Mouse (Mus musculus) liver, embryonic 15.5 days (tissue): ENCODE data around the gene Ninj2. TPM values are rescaled to one million over a fixed set of nuclear protein-coding genes. Genes with fewer than 3 reads are reported as not detected.
A peak's percentile ranks its signal among the peaks of the same experiment; 100 is the strongest.

Experiments used
- ATAC-seq: fragments of 200-750 bp; cut with Nextera tagmentation; 2 replicates; pipeline ENCODE4 v1.8.0; 2017; ENCODE audit warnings: moderate number of reproducible peaks, mild to moderate bottlenecking, moderate library complexity; ENCODE audit not compliant: insufficient read depth
- H3K27ac ChIP-seq: fragments of 300-500 bp; sonication (generic); replicated peaks from 2 replicates; pipeline ENCODE4 v1.5.1; 2015; ENCODE audit warnings: mild to moderate bottlenecking, inconsistent platforms
- H3K27me3 ChIP-seq: fragments of 300-500 bp; sonication (generic); 2 replicates; pipeline ENCODE4 v1.6.1; 2015; ENCODE audit warnings: mild to moderate bottlenecking, inconsistent platforms
- H3K36me3 ChIP-seq: fragments of 300-500 bp; sonication (generic); replicated peaks from 2 replicates; pipeline ENCODE4 v1.6.1; 2015; ENCODE audit warnings: moderate library complexity, mild to moderate bottlenecking, inconsistent platforms
- H3K4me1 ChIP-seq: fragments of 300-500 bp; sonication (generic); replicated peaks from 2 replicates; pipeline ENCODE4 v1.6.1; 2015; ENCODE audit warnings: inconsistent platforms
- H3K4me2 ChIP-seq: fragments of 300-500 bp; sonication (generic); 2 replicates; pipeline ENCODE4 v1.6.1; 2015; ENCODE audit warnings: moderate library complexity, mild to moderate bottlenecking, inconsistent platforms
- H3K4me3 ChIP-seq: fragments of 300-500 bp; sonication (generic); replicated peaks from 2 replicates; pipeline ENCODE4 v1.5.1; 2015; ENCODE audit warnings: mild to moderate bottlenecking, inconsistent platforms
- H3K9ac ChIP-seq: fragments of 300-500 bp; sonication (generic); 2 replicates; pipeline ENCODE4 v1.6.1; 2015; ENCODE audit warnings: moderate library complexity, mild to moderate bottlenecking, inconsistent platforms
- H3K9me3 ChIP-seq: fragments of 300-500 bp; sonication (generic); replicated peaks from 2 replicates; pipeline ENCODE4 v1.6.1; 2016; ENCODE audit warnings: inconsistent platforms
- WGBS: fragments of 180-500 bp; shearing (Covaris S2); methylation state at CpG from one replicate; pipeline ENCODE4 v1.1.7; 2015; ENCODE audit warnings: mixed read lengths; ENCODE audit not compliant: insufficient replicate concordance; 5-methylcytosine and 5-hydroxymethylcytosine counted together
- polyA plus RNA-seq: library from polyadenylated mRNA; unstranded; fragments of >200 nt; fragmentation: Nextera tagmentation; extraction: Ambion mirVana; gene quantifications from 2 replicates; pipeline ENCODE4 v1.2.1, GENCODE M21; 2015

Ninj2 gene
- polyA plus RNA-seq, 1 experiment from 2014 or later: 0.10 TPM

DNA sequence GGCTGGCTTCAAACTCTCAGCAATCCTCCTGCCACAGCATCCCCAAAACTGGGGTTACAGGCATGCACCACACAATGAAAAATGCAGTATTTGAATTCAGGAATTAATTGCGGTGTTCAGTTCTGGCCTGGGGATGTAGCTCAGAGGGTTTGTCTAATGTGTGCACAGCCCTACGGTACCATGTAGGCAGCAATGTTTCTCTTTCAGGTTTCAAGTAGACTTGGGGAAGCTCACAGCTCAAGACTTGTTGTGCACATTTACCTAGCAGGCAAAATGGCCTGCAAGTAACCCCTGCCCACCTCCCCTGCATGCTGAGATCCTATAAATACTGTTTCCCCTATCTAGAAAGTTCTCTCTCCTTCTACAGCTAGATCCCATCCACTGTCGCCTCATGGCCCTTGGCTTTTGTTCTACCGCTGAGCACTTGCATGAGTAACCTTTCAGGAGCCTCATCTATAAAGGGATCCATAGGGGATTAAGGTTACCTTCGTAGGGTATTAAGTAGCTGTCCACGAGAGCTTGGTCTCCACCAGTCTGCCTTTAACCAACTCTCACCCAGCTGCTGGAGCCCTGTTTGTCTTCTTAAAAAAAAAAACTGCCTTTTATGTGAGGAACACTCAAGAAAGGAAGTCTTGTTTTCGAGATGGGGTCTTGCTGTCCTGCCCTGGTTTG lies 17.7 kb downstream of the Ninj2 start:
- ATAC-seq: no peak
- H3K4me1 ChIP-seq: peaks cover 10% of the 10 kb centered on the region
- no peaks in the 10 kb centered on the region for H3K27me3 ChIP-seq
- H3K36me3 ChIP-seq: no peaks in the 10 kb centered on the region
- 66% methylated on average over 7 of the region's 7 CpGs for WGBS
- no peak overlapping the region for H3K9ac ChIP-seq
- no peak overlapping the region for H3K4me3 ChIP-seq
- no peak overlapping the region for H3K27ac ChIP-seq
- no peaks in the 10 kb centered on the region for H3K9me3 ChIP-seq
- H3K4me2 ChIP-seq: no peak overlapping the region

DNA sequence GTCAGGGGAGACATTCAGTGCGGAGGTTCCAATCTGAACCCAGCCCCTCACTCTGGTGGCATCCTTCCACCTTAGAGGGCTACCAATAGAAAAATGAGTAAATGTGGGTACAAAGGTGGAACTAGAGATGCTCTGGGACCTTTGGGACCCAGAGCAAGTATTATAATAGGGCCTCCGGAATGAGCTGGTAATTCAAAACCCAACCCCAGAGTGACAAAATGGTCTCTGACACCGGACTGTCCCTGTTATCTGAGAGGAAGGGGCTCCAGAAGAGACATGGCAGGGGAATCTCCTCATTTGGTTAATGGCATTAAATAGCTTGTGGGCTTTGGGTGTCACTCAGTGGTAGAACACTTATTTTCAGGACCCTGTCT lies 18.2 kb downstream of the Ninj2 start:
- H3K27ac ChIP-seq: no peak overlapping the region
- no peak overlapping the region for H3K4me2 ChIP-seq
- WGBS: 57% methylated on average over 3 of the region's 3 CpGs
- no peak for ATAC-seq
- H3K9ac ChIP-seq: no peak overlapping the region
- H3K4me1 ChIP-seq: peaks cover 10% of the 10 kb centered on the region
- H3K36me3 ChIP-seq: no peaks in the 10 kb centered on the region
- no peaks in the 10 kb centered on the region for H3K9me3 ChIP-seq
- no peak overlapping the region for H3K4me3 ChIP-seq
- no peaks in the 10 kb centered on the region for H3K27me3 ChIP-seq

DNA sequence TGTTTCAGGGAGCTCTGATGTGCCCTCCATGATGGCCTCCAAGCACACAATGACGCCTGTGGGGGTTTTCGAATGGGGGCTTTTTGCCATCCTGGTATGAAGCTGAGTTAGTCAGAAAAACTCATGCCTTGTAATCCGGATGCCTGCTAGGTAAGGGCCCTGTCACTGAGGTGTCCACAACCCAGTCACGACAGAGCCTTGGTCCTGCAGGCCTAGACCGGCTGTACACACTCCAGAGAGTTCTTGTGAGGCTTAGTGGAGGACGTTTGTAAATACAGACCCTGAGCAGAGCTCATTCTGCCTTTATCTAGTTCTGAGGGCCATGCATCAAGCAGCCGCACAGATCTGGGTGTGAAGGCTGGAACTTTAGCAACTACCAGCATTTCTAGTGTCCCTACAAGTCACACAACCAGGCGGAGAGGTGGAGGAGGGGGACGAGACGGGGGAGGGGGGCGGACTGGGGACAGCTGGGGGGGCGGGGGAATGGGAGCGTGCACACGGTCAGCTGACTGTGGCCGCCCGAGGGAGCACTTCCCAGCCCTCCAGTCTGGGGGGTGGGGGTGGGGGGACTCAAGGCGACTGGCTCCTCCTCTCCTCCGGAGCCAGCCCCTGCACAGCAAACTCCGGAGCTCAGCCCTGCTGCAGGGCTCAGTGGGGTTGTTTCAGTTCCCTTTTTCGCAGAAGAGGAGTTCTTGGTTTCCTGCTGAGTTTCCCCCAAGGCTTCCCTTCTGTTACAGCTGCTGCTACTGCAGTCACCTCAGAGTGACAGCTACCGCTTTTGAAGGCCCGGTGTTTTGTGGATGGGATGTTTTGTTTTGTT lies 19.0 kb downstream of the Ninj2 start:
- WGBS: 6% methylated on average over 22 of the region's 22 CpGs
- Histone ChIP-seq H3K27ac (peak overlapping the region; percentile 51; the same call in 1 of the 2 replicates), H3K4me1 (peaks cover 10% of the 10 kb centered on the region), H3K9me3 (no peaks in the 10 kb centered on the region), H3K4me3 (peak overlapping the region; percentile 36), H3K36me3 (no peaks in the 10 kb centered on the region), H3K9ac (peak overlapping the region; percentile 30; the same call in 1 of the 2 replicates), H3K27me3 (no peaks in the 10 kb centered on the region), H3K4me2 (peak overlapping the region; percentile 64)
- ATAC-seq: peak; percentile 84

DNA sequence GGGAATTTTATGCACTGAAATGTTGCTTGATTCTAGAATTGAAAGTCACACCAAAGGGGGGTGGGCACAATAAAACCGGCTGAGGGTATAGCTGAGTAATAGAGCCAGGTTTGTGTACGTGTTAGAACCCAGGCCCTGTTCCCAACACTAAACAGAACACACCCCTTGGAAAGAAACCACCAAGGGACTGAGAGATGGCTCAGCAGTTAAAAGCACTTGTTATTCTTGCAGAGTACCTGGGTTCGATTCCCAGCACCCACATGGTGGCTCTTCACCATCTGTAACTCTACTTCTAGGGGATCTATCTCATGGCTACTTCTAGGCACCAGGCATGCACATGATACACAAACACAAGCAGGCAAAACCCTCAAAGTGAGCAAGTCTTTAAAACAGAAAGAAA lies 20.7 kb downstream of the Ninj2 start:
- Histone ChIP-seq H3K4me1 (peaks cover 10% of the 10 kb centered on the region), H3K9me3 (no peaks in the 10 kb centered on the region), H3K27me3 (no peaks in the 10 kb centered on the region), H3K4me3 (no peak overlapping the region), H3K27ac (no peak overlapping the region), H3K4me2 (no peak overlapping the region), H3K36me3 (no peaks in the 10 kb centered on the region), H3K9ac (no peak overlapping the region)
- 67% methylated on average over 3 of the region's 3 CpGs for WGBS
- no peak for ATAC-seq

DNA sequence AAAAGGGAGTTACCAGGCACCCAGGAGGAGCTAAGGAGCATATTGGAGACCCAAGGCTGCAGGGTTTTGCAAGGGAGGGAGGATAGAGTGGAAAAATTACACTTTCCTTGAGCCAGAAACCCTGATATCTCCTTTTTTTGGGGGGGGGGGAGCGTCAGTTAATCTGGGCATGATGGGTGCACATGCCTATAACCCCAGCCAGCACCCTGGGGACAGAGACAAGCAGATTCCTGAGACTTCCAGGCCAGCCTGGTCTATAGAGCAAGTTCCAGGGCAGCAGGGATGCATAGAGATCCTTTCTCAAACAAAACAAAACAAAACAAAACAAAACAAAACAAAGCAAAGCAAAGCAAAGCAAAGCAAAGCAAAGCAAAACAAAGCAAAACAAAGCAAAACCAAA lies 21.1 kb downstream of the Ninj2 start:
- peaks cover 10% of the 10 kb centered on the region for H3K4me1 ChIP-seq
- no peak overlapping the region for H3K4me3 ChIP-seq
- H3K9me3 ChIP-seq: no peaks in the 10 kb centered on the region
- WGBS: 53% methylated on average over 1 of the region's 1 CpGs
- no peaks in the 10 kb centered on the region for H3K27me3 ChIP-seq
- H3K9ac ChIP-seq: no peak overlapping the region
- no peaks in the 10 kb centered on the region for H3K36me3 ChIP-seq
- H3K27ac ChIP-seq: no peak overlapping the region
- ATAC-seq: no peak
- no peak overlapping the region for H3K4me2 ChIP-seq

DNA sequence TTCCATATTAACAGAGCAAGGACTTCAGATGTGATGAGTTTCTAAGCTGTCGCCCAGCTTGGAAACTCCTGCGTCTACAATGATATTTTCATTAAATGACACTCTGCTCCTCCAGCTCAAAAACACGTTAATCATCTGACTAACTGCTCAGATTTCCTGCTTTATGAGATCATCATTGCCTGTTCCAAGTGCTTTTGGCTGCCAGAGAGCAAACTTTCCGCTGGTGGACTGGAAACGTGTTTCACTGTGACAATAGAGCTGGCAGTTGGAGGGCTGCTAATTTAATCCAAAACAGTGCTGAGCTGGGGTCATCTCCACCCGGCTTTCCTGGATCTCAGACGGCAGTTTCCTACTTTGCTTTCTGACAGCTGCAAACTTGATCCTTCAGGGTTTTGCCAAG lies 21.5 kb downstream of the Ninj2 start:
- no peaks in the 10 kb centered on the region for H3K27me3 ChIP-seq
- no peak overlapping the region for H3K4me3 ChIP-seq
- no peak overlapping the region for H3K4me2 ChIP-seq
- no peaks in the 10 kb centered on the region for H3K36me3 ChIP-seq
- no peak overlapping the region for H3K27ac ChIP-seq
- peaks cover 10% of the 10 kb centered on the region for H3K4me1 ChIP-seq
- H3K9me3 ChIP-seq: no peaks in the 10 kb centered on the region
- 44% methylated on average over 7 of the region's 7 CpGs for WGBS
- H3K9ac ChIP-seq: no peak overlapping the region
- no peak for ATAC-seq

DNA sequence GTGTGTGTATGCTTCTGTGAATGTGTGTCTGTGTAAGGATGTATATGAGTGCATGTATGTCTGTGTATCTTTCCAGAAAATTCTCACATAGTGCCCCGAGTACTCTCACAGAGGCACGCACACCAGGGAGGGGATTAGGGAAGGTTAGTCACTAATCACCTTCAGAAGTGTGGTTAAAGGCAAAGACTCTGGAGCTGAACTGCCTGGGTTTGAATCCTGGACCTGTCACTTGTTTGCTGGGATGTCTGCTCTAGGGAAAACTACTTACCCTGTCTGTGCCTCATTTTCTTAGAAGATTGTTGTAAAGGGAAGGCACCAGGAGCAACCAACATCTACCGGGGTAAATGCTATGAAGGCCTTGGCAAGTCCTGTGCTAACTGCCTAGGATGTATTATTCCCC lies 22.3 kb downstream of the Ninj2 start:
- Histone ChIP-seq H3K36me3 (no peaks in the 10 kb centered on the region), H3K4me2 (no peak overlapping the region), H3K4me3 (no peak overlapping the region), H3K27ac (no peak overlapping the region), H3K27me3 (no peaks in the 10 kb centered on the region; the same call in 1 of the 2 replicates), H3K4me1 (peaks cover 10% of the 10 kb centered on the region), H3K9me3 (no peaks in the 10 kb centered on the region), H3K9ac (no peak overlapping the region)
- no peak for ATAC-seq
- 68% methylated on average over 3 of the region's 3 CpGs for WGBS

DNA sequence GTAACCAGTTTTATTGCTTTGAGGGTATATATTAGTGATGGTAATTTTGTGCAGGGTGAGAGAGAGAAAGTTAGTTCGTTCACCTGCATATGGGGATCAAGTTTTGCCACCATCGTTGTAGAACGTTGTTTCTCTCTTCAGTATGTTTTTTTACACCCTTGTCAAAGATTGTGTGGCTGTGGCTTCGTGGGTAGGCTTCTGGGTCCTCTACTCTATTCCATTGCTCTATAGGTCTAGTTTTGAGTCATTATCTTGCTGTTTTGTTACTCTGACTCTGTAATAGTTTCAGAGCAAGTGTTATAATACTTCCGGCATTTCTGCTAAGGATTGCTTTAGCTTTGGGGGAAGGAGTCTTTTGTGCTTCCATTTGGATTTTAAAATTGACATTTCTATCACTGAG lies 26.7 kb downstream of the Ninj2 start:
- Histone ChIP-seq H3K36me3 (no peaks in the 10 kb centered on the region), H3K27ac (no peak overlapping the region), H3K9me3 (no peaks in the 10 kb centered on the region), H3K4me3 (no peak overlapping the region), H3K27me3 (no peaks in the 10 kb centered on the region; the same call in 1 of the 2 replicates), H3K9ac (no peak overlapping the region), H3K4me1 (no peaks in the 10 kb centered on the region), H3K4me2 (no peak overlapping the region)
- no peak for ATAC-seq
- 58% methylated on average over 5 of the region's 5 CpGs for WGBS

DNA sequence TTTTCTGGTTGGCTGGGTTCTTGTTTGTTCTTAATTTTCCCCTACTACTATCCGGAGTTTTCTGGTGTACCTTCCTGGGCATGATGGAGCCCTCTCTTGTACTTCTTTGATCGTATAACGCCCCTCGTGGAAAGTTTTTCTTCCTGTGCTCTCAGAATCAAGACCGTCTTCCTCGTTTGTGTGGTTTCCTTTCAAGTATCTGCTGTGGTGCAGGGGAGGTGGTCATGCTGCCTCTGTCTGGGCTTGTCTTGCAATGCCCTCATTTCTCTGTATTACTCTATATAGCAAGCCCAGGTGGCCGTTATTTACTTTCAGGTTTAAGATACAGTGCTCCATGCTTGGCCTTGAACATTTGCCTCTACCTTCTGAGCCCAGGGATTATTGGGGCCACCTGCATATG lies 31.5 kb downstream of the Ninj2 start:
- H3K4me2 ChIP-seq: no peak overlapping the region
- H3K27me3 ChIP-seq: no peaks in the 10 kb centered on the region; the same call in 1 of the 2 replicates
- no peaks in the 10 kb centered on the region for H3K9me3 ChIP-seq
- no peak overlapping the region for H3K9ac ChIP-seq
- no peak overlapping the region for H3K4me3 ChIP-seq
- no peak overlapping the region for H3K27ac ChIP-seq
- ATAC-seq: no peak
- WGBS: 27% methylated on average over 7 of the region's 7 CpGs
- no peaks in the 10 kb centered on the region for H3K4me1 ChIP-seq
- no peaks in the 10 kb centered on the region for H3K36me3 ChIP-seq

DNA sequence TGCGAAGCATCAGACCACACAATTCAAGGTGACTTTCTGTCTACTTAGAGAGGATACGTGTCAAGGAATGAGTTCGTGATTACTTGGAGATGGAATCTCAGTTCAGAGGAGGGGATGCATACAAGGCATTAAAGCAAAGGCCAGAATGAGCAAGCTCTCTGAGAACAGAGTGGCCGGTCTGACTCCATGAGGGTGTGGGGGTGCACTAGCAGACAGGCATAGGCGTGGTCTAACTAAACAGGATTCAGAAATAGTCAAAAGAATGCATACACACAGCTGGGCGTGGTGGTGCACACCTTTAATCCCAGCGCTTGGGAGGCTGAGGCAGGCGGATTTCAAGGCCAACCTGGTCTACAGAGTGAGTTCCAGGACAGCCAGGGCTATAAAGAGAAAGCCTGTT lies 33.3 kb downstream of the Ninj2 start:
- Histone ChIP-seq H3K4me3 (no peak overlapping the region), H3K4me2 (no peak overlapping the region), H3K9me3 (no peaks in the 10 kb centered on the region), H3K36me3 (no peaks in the 10 kb centered on the region), H3K4me1 (no peaks in the 10 kb centered on the region), H3K9ac (no peak overlapping the region), H3K27ac (no peak overlapping the region), H3K27me3 (no peaks in the 10 kb centered on the region)
- 75% methylated on average over 8 of the region's 8 CpGs for WGBS
- ATAC-seq: no peak

DNA sequence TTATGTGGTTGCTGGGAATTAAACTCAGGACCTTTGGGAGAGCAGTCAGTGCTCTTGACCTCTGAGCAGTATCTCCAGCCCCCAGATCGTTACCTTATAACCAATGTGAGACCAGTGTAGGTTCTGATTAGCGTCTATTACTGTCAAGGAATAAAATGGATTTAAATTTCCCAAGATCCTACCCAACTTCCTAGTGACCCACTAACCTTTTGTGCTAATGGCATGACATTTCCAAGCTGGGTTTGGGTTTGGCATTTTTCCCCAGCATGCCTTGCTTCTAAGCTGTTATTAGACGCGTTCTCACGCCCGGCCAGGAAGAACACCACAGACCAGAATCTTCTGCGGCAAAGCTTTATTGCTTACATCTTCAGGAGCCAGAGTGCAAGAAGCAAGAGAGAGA lies 34.2 kb downstream of the Ninj2 start:
- Histone ChIP-seq H3K4me2 (no peak overlapping the region), H3K4me3 (no peak overlapping the region), H3K9me3 (no peaks in the 10 kb centered on the region), H3K27me3 (no peaks in the 10 kb centered on the region), H3K9ac (no peak overlapping the region), H3K36me3 (no peaks in the 10 kb centered on the region), H3K27ac (no peak overlapping the region), H3K4me1 (no peaks in the 10 kb centered on the region)
- 88% methylated on average over 7 of the region's 7 CpGs for WGBS
- no peak for ATAC-seq
